Mouse (Mus musculus) layer of hippocampus, adult 8-10 months (tissue): ENCODE measurements around the gene Mfsd7a. TPM values are rescaled to one million over a fixed set of nuclear protein-coding genes. Genes with fewer than 3 reads are reported as not detected.

Experiments used
- DNase-seq, 2 experiments: peaks; one replicate each; pipeline ENCODE4 v3.0.0; 2022; ENCODE audit warnings: low spot score in 2 of 2
- total RNA-seq, 4 experiments: library from RNA; stranded (reverse); gene quantifications; 2 replicates each; pipeline ENCODE4 v1.2.4; 2022

Mfsd7a gene
- total RNA-seq, 4 experiments from 2014 or later = 1.2 to 2.3 (median 1.7) TPM

GRCm38 (mm10) chr5:108433804-108434587 is 14.7 kb downstream of the Mfsd7a start, which contains the start of gene Atp5k:
Atp5k (minus strand) TSS chr5:108434448.
- peak; percentile 91 to 96 for DNase-seq

GRCm38 (mm10) chr5:108431196-108431595 is 17.5 kb downstream of the Mfsd7a start:
- DNase-seq = no peak

- peak; percentile 44 to 55 for DNase-seq
Measured at GRCm38 (mm10) chr5:108427186-108427585, 21.5 kb downstream of the Mfsd7a start.

GRCm38 (mm10) chr5:108423427-108423826 is 25.3 kb downstream of the Mfsd7a start:
- no peak for DNase-seq

DNA sequence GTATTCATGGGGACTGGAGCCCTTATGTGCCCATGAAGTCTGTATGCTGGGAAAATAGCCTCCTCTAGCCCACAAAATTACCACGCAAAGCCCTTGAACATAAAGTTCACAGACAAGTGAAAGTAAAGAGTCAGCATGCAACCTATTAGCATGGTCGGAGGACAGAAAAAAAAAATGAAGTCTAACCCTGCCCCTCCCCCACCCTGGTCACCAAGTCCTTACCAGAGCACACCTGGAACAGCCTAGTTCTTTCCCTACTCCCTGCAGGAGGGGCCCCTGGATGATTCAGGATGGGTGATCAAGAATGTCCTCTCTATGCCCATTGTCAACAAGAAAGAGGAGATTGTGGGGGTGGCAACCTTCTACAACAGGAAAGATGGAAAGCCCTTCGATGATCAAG is 25.9 kb downstream of the Mfsd7a start:
- no peak for DNase-seq

DNA sequence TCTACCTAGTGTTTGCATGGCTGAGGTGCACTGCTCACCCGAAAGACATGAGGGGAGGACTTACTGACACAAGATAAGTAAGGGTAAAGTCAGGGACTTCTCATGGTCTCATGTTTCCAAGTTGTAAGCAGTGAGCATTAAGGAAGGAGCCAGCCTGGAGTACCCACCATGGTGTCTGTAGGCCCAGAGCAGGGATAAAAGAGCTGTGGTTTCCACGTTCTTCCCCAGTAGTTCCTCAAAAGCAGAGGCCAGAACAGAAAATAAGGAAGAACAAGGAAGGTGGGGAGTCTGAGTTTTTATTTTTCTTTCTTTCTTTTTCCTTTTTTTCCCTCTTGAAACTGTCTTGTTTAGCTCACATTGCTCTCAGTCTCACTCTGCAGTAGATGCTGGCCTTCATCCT is 34.0 kb downstream of the Mfsd7a start:
- DNase-seq = no peak

DNA sequence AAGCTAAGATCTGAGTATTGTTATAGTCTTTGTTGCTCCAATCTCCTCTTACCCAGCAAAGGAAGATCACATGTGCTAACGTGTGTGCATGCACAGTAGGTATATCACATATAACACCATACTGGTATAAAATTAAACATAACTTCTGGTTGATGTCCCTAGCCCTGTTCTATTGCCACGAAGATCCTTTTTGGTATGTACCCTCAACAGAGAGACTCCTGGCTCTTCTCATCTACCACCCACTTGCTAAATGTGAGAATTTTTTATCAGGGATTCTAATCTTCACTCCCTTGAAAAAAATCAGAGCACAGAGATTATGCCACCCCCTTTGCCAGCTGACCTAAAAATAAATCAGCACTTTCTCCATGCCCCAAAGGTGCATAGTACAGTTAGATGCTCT is 41.7 kb downstream of the Mfsd7a start:
- no peak for DNase-seq

GRCm38 (mm10) chr5:108405460-108405859 is 43.2 kb downstream of the Mfsd7a start:
- no peak for DNase-seq

GRCm38 (mm10) chr5:108403453-108403852 is 45.2 kb downstream of the Mfsd7a start:
- no peak for DNase-seq

Other genes with a start within 250 kb of the Mfsd7a start
- 10 to 100 TPM; 38.6 to 47.0 (median 42.6) TPM for gene Dr1, start 180.0 kb downstream of the Mfsd7a start, total RNA-seq
- gene Pigg, start 136.3 kb downstream of the Mfsd7a start, total RNA-seq = 10 to 100 TPM; 10.8 to 15.2 (median 12.7) TPM
- 10 to 100 TPM; 45.5 to 49.4 (median 47.9) TPM for gene Gm42517, start 81.0 kb downstream of the Mfsd7a start, total RNA-seq
- under 1 TPM; 0.10 to 0.52 (median 0.34) TPM for gene Pde6b, start 60.5 kb downstream of the Mfsd7a start, total RNA-seq
- 100 to 1,000 TPM; 119 to 263 (median 190) TPM for gene Atp5k, start 14.4 kb downstream of the Mfsd7a start, total RNA-seq
- gene Pcgf3, start 12.3 kb upstream of the Mfsd7a start, total RNA-seq = 10 to 100 TPM; 42.2 to 44.1 (median 42.5) TPM
- 100 to 1,000 TPM; 530 to 563 (median 545) TPM for gene Cplx1, start 101.1 kb upstream of the Mfsd7a start, total RNA-seq
- 100 to 1,000 TPM in 2 of 4 experiments, 10 to 100 TPM in 2; 94.1 to 111 (median 102) TPM for gene Gak, start 180.9 kb upstream of the Mfsd7a start, total RNA-seq
- 10 to 100 TPM; 39.5 to 44.9 (median 42.5) TPM for gene Tmem175, start 180.9 kb upstream of the Mfsd7a start, total RNA-seq
- gene Idua, start 211.4 kb upstream of the Mfsd7a start, total RNA-seq = 10 to 100 TPM; 17.4 to 27.3 (median 22.4) TPM
- 10 to 100 TPM; 52.6 to 61.4 (median 58.7) TPM for gene Dgkq, start 220.8 kb upstream of the Mfsd7a start, total RNA-seq
- gene Slc26a1, start 226.7 kb upstream of the Mfsd7a start, total RNA-seq = 1 to 10 TPM; 1.0 to 1.8 (median 1.5) TPM
- gene Fgfrl1, start 243.5 kb upstream of the Mfsd7a start, total RNA-seq = 10 to 100 TPM; 21.5 to 37.6 (median 27.6) TPM